Mouse (Mus musculus) A20 (cell line): ENCODE measurements around the gene Tcp11l2.

Experiments used
- DNase-seq: peaks from one replicate; pipeline ENCODE4 v3.0.0-alpha.2; 2011; ENCODE audit warnings: low read depth, low spot score

Gene Tcp11l2

DNA sequence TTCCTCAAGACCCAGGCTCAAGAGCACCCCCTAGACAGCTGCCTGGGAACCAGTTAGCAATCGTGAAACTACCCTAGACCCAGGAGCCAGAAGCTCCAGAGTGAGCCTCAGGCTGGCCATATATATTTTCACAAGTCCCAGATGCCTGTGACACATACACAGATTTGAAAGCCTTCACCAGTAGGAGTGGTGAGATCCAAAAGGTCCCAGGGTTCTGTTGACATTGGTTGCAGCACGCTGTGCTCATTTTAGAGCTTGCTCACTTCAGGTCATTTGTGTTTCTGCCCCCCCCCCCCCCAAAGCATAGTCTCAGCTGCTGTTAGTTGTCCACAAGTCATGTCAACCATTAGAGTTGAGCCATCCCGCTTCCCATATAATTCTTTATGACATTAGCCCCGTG lies 77.6 kb downstream of the Tcp11l2 start:
- DNase-seq, result no peak

DNA sequence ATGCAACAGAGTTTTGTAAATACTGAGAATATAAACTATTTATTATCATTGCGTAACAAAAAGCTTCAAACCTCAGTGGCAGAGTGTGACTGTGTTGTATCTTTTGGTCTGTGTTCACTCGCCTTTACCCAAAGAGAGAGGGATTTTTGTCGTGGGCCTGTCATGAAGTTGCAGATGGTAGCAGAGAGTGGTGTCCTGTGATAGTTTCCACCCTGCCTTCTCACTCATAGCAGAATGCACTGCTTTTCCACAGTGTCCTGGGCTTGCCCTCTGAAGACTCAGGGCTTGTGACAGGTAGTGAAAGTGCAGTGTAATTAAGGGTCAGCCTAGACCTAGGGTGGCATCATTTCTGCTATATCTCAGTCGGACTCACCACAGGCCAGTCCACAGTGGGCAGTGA lies 78.3 kb downstream of the Tcp11l2 start:
- DNase-seq, result no peak

- DNase-seq, result no peak
Observed at GRCm38 (mm10) chr10:84656618-84657017, 80.2 kb downstream of the Tcp11l2 start.

GRCm38 (mm10) chr10:84657437-84658087 lies 81.1 kb downstream of the Tcp11l2 start:
- no peak for DNase-seq

- no peak for DNase-seq
Observed at GRCm38 (mm10) chr10:84658088-84658848, 81.8 kb downstream of the Tcp11l2 start.

- DNase-seq, result no peak
Observed at GRCm38 (mm10) chr10:84659281-84659680, 82.9 kb downstream of the Tcp11l2 start.

GRCm38 (mm10) chr10:84662138-84662537 lies 85.7 kb downstream of the Tcp11l2 start:
- DNase-seq, result no peak
